Mouse (Mus musculus) liver, adult 10 weeks (tissue): ENCODE results near the gene Cfap97d1. TPM values are rescaled to one million over a fixed set of nuclear protein-coding genes. Genes with fewer than 3 reads are reported as not detected.

ENCODE experiments used
- polyA plus RNA-seq: library from polyadenylated mRNA; stranded (reverse); fragments of 350-450 nt; fragmentation: Illumina TruSeq; extraction: RNeasy Lipid Tissue Mini Kit (QIAGEN cat#74804); gene quantifications from one replicate; pipeline ENCODE4 v1.2.3, GENCODE M21; 2014; ENCODE audit warnings: low read depth, low replicate concordance

Gene Cfap97d1
- polyA plus RNA-seq = not detected

GRCm38 (mm10) chr11:101984054-101985025 is at the start of gene Cfap97d1:
Cfap97d1 (plus strand) TSS chr11:101984279.

DNA sequence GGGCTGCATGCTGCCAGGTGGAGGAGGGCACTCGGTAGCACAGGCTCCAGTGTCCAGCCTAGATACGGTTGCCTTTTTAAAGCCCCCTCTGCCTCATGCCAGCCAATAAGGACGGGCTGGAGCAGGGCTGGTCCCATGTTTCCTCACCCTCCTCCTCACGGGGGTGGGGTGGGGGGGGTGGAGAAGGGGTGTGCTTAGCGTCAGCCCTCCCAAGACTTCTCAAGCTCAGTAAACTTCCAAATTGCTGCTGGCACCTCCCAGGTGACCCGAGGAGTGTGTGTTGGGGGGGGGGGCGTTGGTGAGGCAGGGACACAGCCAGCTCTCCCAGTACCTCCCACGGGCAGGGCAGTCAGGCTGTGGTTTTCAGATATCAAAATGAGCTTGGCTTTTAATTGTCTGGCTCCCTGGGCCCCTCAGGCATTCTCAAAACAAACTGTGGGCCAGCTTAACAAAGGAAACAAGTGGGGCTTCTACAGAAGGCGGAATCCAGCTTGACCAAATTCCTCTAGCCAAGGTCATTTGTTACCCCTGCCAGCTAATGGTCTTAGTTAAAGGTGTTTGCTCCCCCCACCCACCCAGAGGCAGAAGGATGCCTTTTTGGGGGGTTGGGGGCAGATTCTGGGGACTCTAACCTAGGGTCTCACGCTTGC is 17.0 kb upstream of the Cfap97d1 start, which contains the start of gene Sost:
TSS of gene Sost (minus strand) at position 51 of the 650 bp plus-strand sequence.

DNA sequence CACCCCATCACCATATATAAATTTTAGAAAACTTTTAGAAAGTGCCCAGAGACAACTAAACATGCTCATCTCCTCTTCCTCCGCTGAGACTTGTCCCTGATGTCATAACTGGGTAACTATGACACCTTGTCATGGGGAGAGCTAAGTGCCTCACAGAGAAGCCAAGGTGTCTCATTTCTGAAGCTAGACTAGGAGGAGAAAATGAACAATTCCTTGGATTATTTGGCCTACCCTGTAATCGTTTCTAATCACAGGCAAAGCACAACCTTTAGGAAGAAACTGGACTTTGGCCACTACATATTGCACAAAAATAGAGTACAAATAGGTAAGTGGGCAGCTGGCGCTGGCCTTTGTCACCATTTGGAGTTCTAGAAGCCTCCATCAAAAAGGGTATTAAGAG is 2.8 kb downstream of the Cfap97d1 start, which contains the start of gene Dusp3:
TSS of gene Dusp3 (minus strand) at position 101 of the 400 bp plus-strand sequence.

DNA sequence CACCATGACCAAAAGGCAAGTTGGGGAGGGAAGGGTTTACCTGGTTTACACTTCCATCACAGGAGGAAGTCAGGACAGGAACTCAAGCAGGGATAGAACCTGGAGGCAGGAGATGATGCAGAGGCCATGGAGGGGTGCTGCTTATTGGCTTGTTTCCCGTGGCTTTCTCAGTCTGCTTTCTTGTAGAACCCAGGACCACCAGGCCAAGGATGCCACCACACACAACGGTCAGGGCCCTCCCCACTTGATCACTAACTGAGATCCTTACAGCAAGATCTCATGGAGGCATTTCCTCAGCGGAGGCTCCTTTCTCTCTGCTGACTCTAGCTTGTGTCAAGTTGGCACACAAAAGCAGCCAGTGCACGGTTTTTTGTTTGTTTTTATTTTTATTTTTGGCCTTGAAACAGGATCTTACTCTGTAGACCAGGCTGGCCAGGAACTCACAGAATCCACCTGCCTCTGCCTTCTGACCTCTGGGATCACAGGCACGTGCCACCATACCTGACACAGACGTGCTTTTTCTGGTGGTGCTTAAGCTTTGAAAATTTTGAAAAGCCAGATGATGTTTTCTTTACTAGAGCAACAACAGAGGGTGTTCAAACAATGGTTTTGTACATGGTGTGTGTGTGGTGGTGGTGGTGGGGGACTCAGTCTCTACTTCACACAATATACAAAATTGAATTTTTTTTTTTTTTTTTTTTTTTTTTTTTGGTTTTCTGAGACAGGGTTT is 44.2 kb downstream of the Cfap97d1 start, which contains the start of gene Mpp3:
TSS of gene Mpp3 (minus strand) at position 375 of the 730 bp plus-strand sequence.

GRCm38 (mm10) chr11:102041350-102041949 is 57.4 kb downstream of the Cfap97d1 start, which contains the start of gene Cd300lg:
Cd300lg (plus strand) TSS chr11:102041509.

Other genes starting within 250 kb of the Cfap97d1 start
- gene Etv4, start 198.9 kb upstream of the Cfap97d1 start, polyA plus RNA-seq = not detected
- not detected for gene Meox1, start 89.9 kb upstream of the Cfap97d1 start, polyA plus RNA-seq
- gene Sost, start 17.3 kb upstream of the Cfap97d1 start, polyA plus RNA-seq = not detected
- 14.0 TPM for gene Dusp3, start 2.7 kb downstream of the Cfap97d1 start, polyA plus RNA-seq
- not detected for gene Mpp3, start 44.2 kb downstream of the Cfap97d1 start, polyA plus RNA-seq
- 8.8 TPM for gene Cd300lg, start 57.2 kb downstream of the Cfap97d1 start, polyA plus RNA-seq
- not detected for gene Mpp2, start 104.2 kb downstream of the Cfap97d1 start, polyA plus RNA-seq
- gene Ppy, start 117.0 kb downstream of the Cfap97d1 start, polyA plus RNA-seq = not detected
- gene Pyy, start 123.6 kb downstream of the Cfap97d1 start, polyA plus RNA-seq = not detected
- 3.0 TPM for gene Nags, start 161.2 kb downstream of the Cfap97d1 start, polyA plus RNA-seq
- gene Tmem101, start 172.1 kb downstream of the Cfap97d1 start, polyA plus RNA-seq = 1.9 TPM
- 28.2 TPM for gene Lsm12, start 201.0 kb downstream of the Cfap97d1 start, polyA plus RNA-seq
- not detected for gene G6pc3, start 205.3 kb downstream of the Cfap97d1 start, polyA plus RNA-seq
- 3.7 TPM for gene Hdac5, start 245.9 kb downstream of the Cfap97d1 start, polyA plus RNA-seq